Mouse (Mus musculus) bone marrow macrophage, adult 2 months (primary cell): ENCODE measurements around the gene Ddx55.
"Not testable (repeated sequence)": the region's sequence is repeated elsewhere in the genome, so short reads cannot be mapped to it uniquely, and the experiment has no call there.

Experiments used
- CTCF ChIP-seq: IDR thresholded peaks from 2 replicates; pipeline ENCODE4 v1.5.1; 2012; ENCODE audit warnings: low read depth, mild to moderate bottlenecking, low read length, moderate library complexity
- POLR2A ChIP-seq: IDR thresholded peaks from 2 replicates; pipeline ENCODE4 v1.6.1; 2012; ENCODE audit warnings: mild to moderate bottlenecking, low read depth, low read length, borderline replicate concordance

DNA sequence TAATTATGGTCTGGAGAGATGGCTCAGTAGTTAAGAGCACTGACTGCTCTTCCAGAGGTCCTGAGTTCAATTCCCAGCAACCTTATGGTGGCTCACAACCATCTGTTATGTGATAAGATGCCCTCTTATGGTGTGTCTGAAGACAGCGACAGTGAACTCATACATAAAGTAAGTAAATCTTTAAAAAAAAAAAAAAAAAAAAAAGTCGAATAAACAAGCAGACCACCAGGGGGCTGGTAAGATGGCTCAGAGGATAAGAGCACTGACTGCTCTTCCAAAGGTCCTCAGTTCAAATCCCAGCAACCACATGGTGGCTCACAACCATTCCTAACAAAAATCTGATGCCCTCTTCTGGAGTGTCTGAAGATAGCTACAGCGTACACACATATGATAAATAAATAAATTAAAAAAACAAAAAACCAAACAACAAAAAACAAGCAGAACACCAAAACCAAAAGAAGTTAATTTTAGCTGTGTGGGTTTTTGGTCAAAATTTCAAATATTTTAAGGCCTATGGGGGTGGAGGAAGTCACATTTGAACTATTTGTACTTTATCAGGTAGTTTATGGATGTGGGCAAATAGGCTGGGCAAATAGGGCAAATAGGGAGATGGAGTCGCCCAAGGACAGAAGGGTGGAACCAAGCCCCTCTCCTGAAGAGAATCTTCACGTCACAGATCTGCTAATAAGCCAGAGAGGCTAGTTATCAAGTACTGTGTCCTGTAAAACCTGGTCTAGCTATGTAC, 1.1 kb upstream of the Ddx55 start:
- TF ChIP-seq CTCF, POLR2A: not testable (repeated sequence)
